In genomic region chr12:75855621-75856020, GRCm38 (mm10) we compare ENCODE assay signal across 18 mouse cellular contexts. TPM values are rescaled to one million over a fixed set of nuclear protein-coding genes. Genes with fewer than 3 reads are reported as not detected.
A peak's percentile ranks its signal among the peaks of the same experiment; 100 is the strongest.
DNase-seq lines count a peak whose midpoint lies in the region; ATAC-seq lines count a peak whose summit lies in the region.
"Had no signal": no experiment of that assay in that cellular context is flagged by ENCODE, and none has a peak within 500 bp of the region (broad histone marks: within the 10 kb centered on the region; RNA-seq: fewer than 3 reads in every experiment).

No protein-coding gene starts in this region.

- peak overlapping the region; percentile 76 for H3K27ac ChIP-seq in heart, embryonic 12.5 days (ENCODE audit: poor library complexity, severe bottlenecking)
- H3K27ac ChIP-seq in kidney, embryonic 15.5 days, result peak overlapping the region; percentile 68; the same call in 1 of the 2 replicates
- H3K27ac ChIP-seq in midbrain, embryonic 11.5 days (ENCODE audit: low read depth, low read length), result peak overlapping the region; percentile 20; the same call in 1 of the 2 replicates
- no peak overlapping the region for H3K27ac ChIP-seq in midbrain, embryonic 10.5 days (replicated peaks)
- peak overlapping the region; percentile 69; the same call in 1 of the 2 replicates for H3K27ac ChIP-seq in intestine, embryonic 16.5 days (ENCODE audit: low read length)
- H3K27ac ChIP-seq: embryonic facial prominence, embryonic 15.5 days; liver, embryonic 13.5 days; neural tube, embryonic 15.5 days had no signal

- no peak for ATAC-seq in heart, embryonic 12.5 days (ENCODE audit: insufficient number of reproducible peaks, low FRiP score)
- ATAC-seq in kidney, embryonic 15.5 days (replicated peaks; ENCODE audit: low FRiP score), result no peak
- no peak for ATAC-seq in midbrain, embryonic 11.5 days (ENCODE audit: low FRiP score)
- no peak for ATAC-seq in intestine, embryonic 16.5 days

- H3K4me3 ChIP-seq in heart, embryonic 12.5 days, result no peak overlapping the region
- H3K4me3 ChIP-seq in kidney, embryonic 15.5 days (replicated peaks), result no peak overlapping the region
- no peak overlapping the region for H3K4me3 ChIP-seq in midbrain, embryonic 11.5 days (ENCODE audit: low read depth, low read length)
- no peak overlapping the region for H3K4me3 ChIP-seq in midbrain, embryonic 10.5 days
- H3K4me3 ChIP-seq in intestine, embryonic 16.5 days (ENCODE audit: low read length), result no peak overlapping the region
- H3K4me3 ChIP-seq: embryonic facial prominence, embryonic 15.5 days; liver, embryonic 13.5 days; myocyte; neural tube, embryonic 15.5 days had no signal

- peaks cover 53% of the 10 kb centered on the region for H3K4me1 ChIP-seq in heart, embryonic 12.5 days (replicated peaks)
- H3K4me1 ChIP-seq in kidney, embryonic 15.5 days, result peaks cover 51% of the 10 kb centered on the region
- H3K4me1 ChIP-seq in midbrain, embryonic 11.5 days (ENCODE audit: control insufficient read depth, insufficient read depth, low read length), result peaks cover 4% of the 10 kb centered on the region; the same call in 1 of the 2 replicates
- H3K4me1 ChIP-seq in midbrain, embryonic 10.5 days, result peaks cover 20% of the 10 kb centered on the region
- H3K4me1 ChIP-seq in intestine, embryonic 16.5 days (ENCODE audit: control insufficient read depth, insufficient read depth, low read length), result peaks cover 23% of the 10 kb centered on the region
- H3K4me1 ChIP-seq: embryonic facial prominence, embryonic 15.5 days had no signal

- 70% methylated on average over 9 of the region's 9 CpGs for WGBS in heart, embryonic 12.5 days
- 88% methylated on average over 9 of the region's 9 CpGs for WGBS in kidney, embryonic 15.5 days
- 95% methylated on average over 9 of the region's 9 CpGs for WGBS in midbrain, embryonic 11.5 days
- 92% methylated on average over 9 of the region's 9 CpGs for WGBS in midbrain, embryonic 10.5 days
- 85% methylated on average over 9 of the region's 9 CpGs for WGBS in intestine, embryonic 16.5 days

- peak overlapping the region; percentile 34; the same call in 1 of the 2 replicates for H3K4me2 ChIP-seq in heart, embryonic 12.5 days
- H3K4me2 ChIP-seq in kidney, embryonic 15.5 days, result no peak overlapping the region
- H3K4me2 ChIP-seq in midbrain, embryonic 11.5 days, result no peak overlapping the region
- no peak overlapping the region for H3K4me2 ChIP-seq in intestine, embryonic 16.5 days (ENCODE audit: low read depth, low read length)
- H3K4me2 ChIP-seq: embryonic facial prominence, embryonic 15.5 days; neural tube, embryonic 15.5 days had no signal

- H3K36me3 ChIP-seq in heart, embryonic 12.5 days, result peaks cover 2% of the 10 kb centered on the region; the same call in 1 of the 2 replicates
- no peaks in the 10 kb centered on the region for H3K36me3 ChIP-seq in kidney, embryonic 15.5 days
- no peaks in the 10 kb centered on the region for H3K36me3 ChIP-seq in midbrain, embryonic 11.5 days (ENCODE audit: control insufficient read depth, insufficient read depth, low read length)
- H3K36me3 ChIP-seq in midbrain, embryonic 10.5 days, result peaks cover 14% of the 10 kb centered on the region
- H3K36me3 ChIP-seq in intestine, embryonic 16.5 days (ENCODE audit: control insufficient read depth, insufficient read depth, low read length), result no peaks in the 10 kb centered on the region
- H3K36me3 ChIP-seq: embryonic facial prominence, embryonic 15.5 days; liver, embryonic 13.5 days; neural tube, embryonic 15.5 days had no signal

- no peak for DNase-seq in heart, adult 18-20 months
- no peak for DNase-seq in kidney, adult 11 months
- DNase-seq in midbrain, embryonic 11.5 days (ENCODE audit: low spot score, missing footprints), result no peak
- no peak for DNase-seq in midbrain, embryonic 10.5 days (ENCODE audit: low spot score)
- no peak for DNase-seq in ovary, adult 18-20 months (ENCODE audit: low spot score)
- DNase-seq: adrenal gland, adult 2 months; cerebellum, postnatal 14 days; embryo, embryonic 11 days; gastrocnemius, postnatal 14 days; left cerebral cortex, postnatal 4 days; thymus, adult 18-20 months had no signal

- H3K9ac ChIP-seq in heart, embryonic 12.5 days, result no peak overlapping the region
- H3K9ac ChIP-seq in kidney, embryonic 15.5 days, result no peak overlapping the region
- H3K9ac ChIP-seq in midbrain, embryonic 11.5 days (ENCODE audit: low read length), result no peak overlapping the region
- no peak overlapping the region for H3K9ac ChIP-seq in intestine, embryonic 16.5 days (ENCODE audit: low read depth, low read length)
- H3K9ac ChIP-seq: embryonic facial prominence, embryonic 15.5 days; liver, embryonic 13.5 days; neural tube, embryonic 15.5 days had no signal

- no peaks in the 10 kb centered on the region for H3K9me3 ChIP-seq in heart, embryonic 12.5 days (replicated peaks)
- H3K9me3 ChIP-seq in kidney, embryonic 15.5 days (replicated peaks), result no peaks in the 10 kb centered on the region
- no peaks in the 10 kb centered on the region for H3K9me3 ChIP-seq in midbrain, embryonic 11.5 days (ENCODE audit: control insufficient read depth, low read length)
- H3K9me3 ChIP-seq in midbrain, embryonic 10.5 days (replicated peaks), result no peaks in the 10 kb centered on the region
- H3K9me3 ChIP-seq in intestine, embryonic 16.5 days (ENCODE audit: control insufficient read depth, low read length), result no peaks in the 10 kb centered on the region
- H3K9me3 ChIP-seq: embryonic facial prominence, embryonic 15.5 days; liver, embryonic 13.5 days; neural tube, embryonic 15.5 days had no signal

- H3K27me3 ChIP-seq in heart, embryonic 12.5 days (replicated peaks), result no peaks in the 10 kb centered on the region
- no peaks in the 10 kb centered on the region for H3K27me3 ChIP-seq in kidney, embryonic 15.5 days
- no peaks in the 10 kb centered on the region for H3K27me3 ChIP-seq in midbrain, embryonic 11.5 days (ENCODE audit: control insufficient read depth, insufficient read depth, low read length)
- H3K27me3 ChIP-seq in midbrain, embryonic 10.5 days (ENCODE audit: low read depth, poor library complexity, severe bottlenecking), result no peaks in the 10 kb centered on the region
- H3K27me3 ChIP-seq in intestine, embryonic 16.5 days (replicated peaks; ENCODE audit: control insufficient read depth, insufficient read depth, low read length), result no peaks in the 10 kb centered on the region
- H3K27me3 ChIP-seq: embryonic facial prominence, embryonic 15.5 days; neural tube, embryonic 15.5 days had no signal

RNA-seq across cellular contexts. Expression of gene Syne2, which starts 37.7 kb away (rescaled TPM):
- 63.7 and 65.4 TPM in 2 replicates for polyA plus RNA-seq in heart, embryonic 12.5 days (2016; fragmentation: Nextera tagmentation; extraction: Ambion mirVana)
- total RNA-seq in heart, adult 18-20 months (2021), result 10 to 100 TPM; 26.7 to 31.4 TPM
- polyA plus RNA-seq in kidney, embryonic 15.5 days (2015; fragmentation: Nextera tagmentation; extraction: Ambion mirVana), result 60.2 and 60.9 TPM in 2 replicates
- 79.1 and 80.1 TPM in 2 replicates for polyA plus RNA-seq in midbrain, embryonic 11.5 days (2014; fragmentation: Nextera tagmentation; extraction: Ambion mirVana)
- polyA plus RNA-seq in midbrain, embryonic 10.5 days (2016; fragmentation: Nextera tagmentation; extraction: Ambion mirVana), result 91.9 and 93.1 TPM in 2 replicates
- polyA plus RNA-seq in intestine, embryonic 16.5 days (2015; fragmentation: Nextera tagmentation; extraction: Ambion mirVana), result 26.1 and 28.4 TPM in 2 replicates
